Comparison of ENCODE assay signal across 9 mouse cellular contexts in the genomic region with DNA sequence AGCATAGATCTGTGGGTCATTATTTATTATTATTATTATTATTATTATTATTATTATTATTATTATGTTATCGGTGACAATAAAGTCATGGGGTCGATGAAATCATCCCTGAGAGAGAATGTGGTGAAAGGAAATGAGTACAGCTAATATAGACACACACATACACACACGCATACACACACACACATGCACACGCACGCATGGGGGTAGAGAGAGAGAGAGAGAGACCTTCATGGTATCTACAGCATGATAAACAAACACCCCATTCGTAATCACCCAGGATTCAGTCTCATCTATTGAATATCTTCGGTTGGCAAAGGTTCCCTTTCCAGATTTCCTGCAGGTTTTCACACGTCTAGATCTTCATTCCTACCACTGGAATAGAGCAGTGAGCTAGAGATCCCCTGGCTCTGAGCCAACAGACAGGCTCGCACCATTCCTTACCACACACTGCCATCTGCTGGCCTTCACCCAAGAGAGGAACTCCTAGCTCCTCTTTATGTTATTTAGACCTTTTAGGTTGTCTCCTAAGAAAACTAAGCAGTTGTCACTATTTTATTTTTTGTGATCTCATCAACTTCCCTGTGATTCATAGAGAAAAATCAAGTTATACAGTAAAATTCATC.
DNase-seq lines count a peak whose midpoint lies in the region; ATAC-seq and TF ChIP-seq lines count a peak whose summit lies in the region.
"Had no signal": no experiment of that assay in that cellular context is flagged by ENCODE, and none has a peak within 500 bp of the region (broad histone marks: within the 10 kb centered on the region; RNA-seq: fewer than 3 reads in every experiment).

No protein-coding gene starts in this region.

- peak; percentile 75 for DNase-seq in ES-CJ7 (ENCODE audit: low read depth, low spot score)
- DNase-seq in c-Kit-positive CD71-positive TER-119-positive erythroid progenitor cells, embryonic 14.5 days (ENCODE audit: low spot score): peak; percentile 5
- DNase-seq in heart, postnatal 4 days: peak; percentile 89
- peak; percentile 92 for DNase-seq in layer of hippocampus, adult 11-12 months (ENCODE audit: low spot score)
- DNase-seq in lung, embryonic 14.5 days: peak; percentile 97
- peak; percentile 80 for DNase-seq in ovary, postnatal 36 days (ENCODE audit: low spot score)
- peak; percentile 76 for DNase-seq in thymus, postnatal 4 days

- H3K36me3 ChIP-seq in forebrain, embryonic 15.5 days: no peaks in the 10 kb centered on the region
- H3K36me3 ChIP-seq in lung, embryonic 14.5 days (ENCODE audit: insufficient read depth): no peaks in the 10 kb centered on the region
- H3K36me3 ChIP-seq: liver, embryonic 15.5 days had no signal

- no peaks in the 10 kb centered on the region for H3K27me3 ChIP-seq in forebrain, embryonic 15.5 days
- H3K27me3 ChIP-seq in lung, embryonic 14.5 days (ENCODE audit: insufficient read depth, low read length): no peaks in the 10 kb centered on the region
- H3K27me3 ChIP-seq: liver, embryonic 15.5 days had no signal

- H3K9ac ChIP-seq in forebrain, embryonic 15.5 days (replicated peaks): no peak overlapping the region
- H3K9ac ChIP-seq in lung, embryonic 14.5 days: no peak overlapping the region
- H3K9ac ChIP-seq: liver, embryonic 15.5 days had no signal

- peak; percentile 90 for ATAC-seq in forebrain, embryonic 15.5 days (replicated peaks)
- ATAC-seq in lung, embryonic 14.5 days (ENCODE audit: insufficient read depth): peak; percentile 87

- TF ChIP-seq CTCF in lung, embryonic 14.5 days (IDR thresholded peaks at IDR 0.05; ENCODE audit: low read depth): peak; percentile 93

- H3K4me3 ChIP-seq in forebrain, embryonic 15.5 days: no peak overlapping the region
- H3K4me3 ChIP-seq in lung, embryonic 14.5 days (ENCODE audit: low read depth, low read length): no peak overlapping the region
- H3K4me3 ChIP-seq: liver, embryonic 15.5 days had no signal

- H3K4me2 ChIP-seq in forebrain, embryonic 15.5 days (replicated peaks): no peak overlapping the region
- peak overlapping the region; percentile 23; the same call in 1 of the 2 replicates for H3K4me2 ChIP-seq in lung, embryonic 14.5 days
- H3K4me2 ChIP-seq: liver, embryonic 15.5 days had no signal

- H3K9me3 ChIP-seq in forebrain, embryonic 15.5 days: no peaks in the 10 kb centered on the region
- H3K9me3 ChIP-seq in lung, embryonic 14.5 days (ENCODE audit: low read depth, low read length): no peaks in the 10 kb centered on the region
- H3K9me3 ChIP-seq: liver, embryonic 15.5 days had no signal

- no peak overlapping the region for H3K27ac ChIP-seq in forebrain, embryonic 15.5 days (replicated peaks)
- no peak overlapping the region for H3K27ac ChIP-seq in lung, embryonic 14.5 days (ENCODE audit: low read depth)
- H3K27ac ChIP-seq: liver, embryonic 15.5 days had no signal

- WGBS in forebrain, embryonic 15.5 days: 48% methylated on average over 9 of the region's 9 CpGs
- WGBS in lung, embryonic 14.5 days: 27% methylated on average over 9 of the region's 9 CpGs

- H3K4me1 ChIP-seq in forebrain, embryonic 15.5 days: peaks cover 3% of the 10 kb centered on the region; the same call in 1 of the 2 replicates
- H3K4me1 ChIP-seq in lung, embryonic 14.5 days (ENCODE audit: insufficient read depth): no peaks in the 10 kb centered on the region
- H3K4me1 ChIP-seq: liver, embryonic 15.5 days had no signal

Comparison
In these comparisons a context has a peak if more than half of its experiments do, and no peak if none do; other contexts are left out.
1. DNase-seq: peak in every context shown above with its lines; median percentile 97 in lung, embryonic 14.5 days; 92 in layer of hippocampus, adult 11-12 months; 89 in heart, postnatal 4 days; 80 in ovary, postnatal 36 days; 76 in thymus, postnatal 4 days; 75 in ES-CJ7; 5 in c-Kit-positive CD71-positive TER-119-positive erythroid progenitor cells, embryonic 14.5 days.